Mouse (Mus musculus) testis, postnatal 14 days (tissue): ENCODE results near the gene Sdk2.

Source experiments
- DNase-seq: peaks from one replicate; pipeline ENCODE4 v3.0.0; 2021; ENCODE audit warnings: low spot score

Gene Sdk2

DNA sequence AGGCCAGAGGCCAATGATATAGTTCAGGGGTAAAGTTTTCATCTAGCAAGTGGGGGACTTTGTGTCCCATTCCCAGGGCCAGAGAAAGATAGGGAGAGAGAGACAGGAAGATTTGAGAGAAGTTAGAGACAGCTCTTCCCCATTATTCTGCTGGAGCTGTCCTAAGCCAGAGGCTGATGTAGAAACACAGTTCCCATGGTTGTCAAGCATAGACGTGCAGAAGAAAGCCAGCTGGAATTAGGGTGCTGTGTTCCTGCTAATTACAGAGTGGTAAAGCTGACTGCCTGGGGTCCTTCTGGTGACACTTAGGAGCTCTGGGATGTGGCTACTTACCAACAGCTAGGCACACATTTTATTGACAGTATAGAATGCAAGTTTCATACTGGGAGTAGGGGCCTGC, 277.7 kb downstream of the Sdk2 start:
- DNase-seq, result no peak

GRCm38 (mm10) chr11:113788183-113788789, 278.6 kb downstream of the Sdk2 start:
- no peak for DNase-seq

- no peak for DNase-seq
Observed at GRCm38 (mm10) chr11:113787432-113788182, 279.2 kb downstream of the Sdk2 start.

- DNase-seq, result no peak
Observed at GRCm38 (mm10) chr11:113787009-113787408, 279.8 kb downstream of the Sdk2 start.

DNA sequence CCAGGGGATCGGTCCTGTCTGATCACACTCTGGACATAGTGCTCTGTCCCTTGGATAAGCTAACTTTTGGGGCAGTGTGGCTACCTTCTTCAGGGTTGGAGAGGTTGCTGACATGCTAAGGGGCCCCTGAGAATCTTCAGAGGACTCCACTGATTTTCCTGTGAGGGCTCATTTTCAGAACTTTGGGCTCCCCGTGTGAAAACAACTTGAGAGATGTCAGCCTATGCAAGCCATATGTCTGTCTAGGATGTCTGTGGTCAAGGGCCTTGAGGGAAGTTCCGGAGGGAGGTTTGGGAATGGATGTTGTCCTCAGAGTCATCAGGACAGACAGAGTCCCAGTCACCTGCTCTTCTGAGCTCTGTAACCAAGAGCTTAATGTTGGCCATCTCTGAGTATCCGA, 280.5 kb downstream of the Sdk2 start:
- no peak for DNase-seq

DNA sequence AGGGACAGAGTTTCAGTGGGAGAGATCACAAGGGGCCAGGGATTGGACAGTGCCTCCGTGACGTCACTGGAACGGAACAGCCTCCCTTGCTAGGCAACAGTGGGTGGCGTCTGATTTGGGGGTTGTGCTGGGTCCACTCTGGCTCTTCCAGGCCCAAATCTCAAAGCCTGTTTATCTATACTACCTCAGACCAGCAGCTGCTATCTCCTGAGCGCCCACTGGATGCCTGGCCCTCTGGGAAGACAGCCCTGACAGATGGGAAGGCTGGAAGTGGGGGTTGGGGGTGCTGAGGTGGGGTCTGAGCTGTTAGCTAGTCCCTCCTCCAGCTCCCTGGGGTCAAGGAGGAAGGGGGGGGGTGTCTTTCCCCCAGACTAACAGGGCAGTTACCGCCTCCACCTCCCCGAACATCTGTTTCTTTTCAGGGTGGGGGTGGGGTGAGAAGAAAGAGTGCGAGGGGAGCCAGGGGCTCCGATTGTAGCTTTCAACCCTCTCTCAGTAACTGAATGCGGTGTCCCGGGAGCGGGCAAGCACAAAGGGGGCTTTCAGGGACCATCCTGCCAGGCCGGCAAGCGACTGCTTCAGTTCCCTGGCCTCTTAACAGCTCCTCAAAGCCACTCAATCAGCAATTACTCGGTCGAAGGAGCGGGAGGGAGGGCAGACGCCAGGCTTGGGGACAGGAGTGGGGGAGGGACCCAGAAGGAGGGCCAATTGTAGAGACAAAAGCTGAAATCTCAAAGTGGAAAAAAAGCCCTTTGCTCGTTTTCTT, 281.3 kb downstream of the Sdk2 start:
- peak; percentile 59 for DNase-seq

- DNase-seq, result no peak
Observed at GRCm38 (mm10) chr11:113784656-113785396, 282.0 kb downstream of the Sdk2 start.

DNA sequence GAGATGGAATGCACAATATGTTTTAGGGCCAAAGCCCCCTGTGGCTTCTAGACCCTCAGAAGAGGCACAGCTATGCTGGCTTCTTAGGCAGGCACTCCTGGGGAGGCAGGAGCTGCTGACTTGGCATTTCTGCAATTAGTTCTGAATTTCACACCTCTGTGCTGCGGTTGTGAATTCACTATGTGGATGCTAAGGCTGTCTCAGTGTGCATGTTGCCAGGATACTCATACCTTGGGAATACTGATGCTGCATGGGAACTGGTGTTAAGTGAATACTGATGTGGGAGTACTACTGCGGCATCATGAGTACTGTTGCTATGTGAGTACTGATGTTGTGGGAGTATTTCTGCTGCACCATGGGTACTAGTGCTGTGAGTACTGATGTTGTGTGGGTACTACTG, 284.4 kb downstream of the Sdk2 start:
- DNase-seq, result no peak

- no peak for DNase-seq
Observed at GRCm38 (mm10) chr11:113782006-113782405, 284.8 kb downstream of the Sdk2 start.

DNA sequence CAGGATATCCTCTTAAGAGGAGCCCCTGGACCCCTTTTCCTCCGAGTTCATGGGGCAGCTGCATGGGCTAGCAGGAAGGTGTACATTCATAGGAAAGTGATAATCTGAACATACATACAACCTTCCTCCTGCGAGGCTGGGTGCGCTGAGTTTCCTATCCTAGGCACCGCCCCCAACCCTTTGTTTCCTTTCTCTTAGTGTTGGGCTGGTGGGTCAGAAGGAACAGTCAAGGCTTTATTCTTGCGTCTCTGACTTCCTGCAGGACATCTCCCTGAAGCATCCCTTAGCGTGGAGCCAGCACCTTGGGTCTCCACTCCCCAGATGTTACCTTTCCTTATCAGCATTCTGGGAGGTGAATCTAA, 287.2 kb downstream of the Sdk2 start:
- no peak for DNase-seq

- peak; percentile 44 for DNase-seq
Observed at GRCm38 (mm10) chr11:113778733-113779679, 287.8 kb downstream of the Sdk2 start.

DNA sequence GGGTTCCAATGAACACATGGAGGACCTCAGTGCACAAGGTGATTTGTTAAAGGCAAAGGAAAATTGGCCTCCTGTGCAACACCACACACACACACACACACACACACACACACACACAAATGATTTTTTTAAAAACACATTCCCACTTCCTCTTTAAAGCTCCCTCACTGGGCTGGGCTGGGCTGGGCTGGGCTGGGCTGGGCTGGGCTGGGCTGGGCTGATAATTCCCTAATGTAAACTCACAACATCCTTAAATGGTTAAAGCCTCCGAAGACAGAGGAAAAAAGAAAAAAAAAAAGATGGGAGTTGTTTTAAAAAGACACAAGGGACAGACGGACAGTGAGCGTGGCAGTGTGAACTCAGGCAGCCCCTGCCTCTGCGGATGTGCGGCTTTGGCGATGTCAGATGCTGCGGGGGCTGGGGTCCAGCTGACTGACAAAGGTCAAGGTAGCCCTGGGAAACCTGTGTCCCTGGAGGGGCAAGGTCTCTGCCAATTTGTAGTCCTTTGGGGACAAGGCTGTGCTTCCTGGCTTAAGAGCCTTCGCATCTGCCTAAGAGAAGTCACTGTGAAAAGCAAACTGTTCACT, 288.9 kb downstream of the Sdk2 start:
- no peak for DNase-seq

GRCm38 (mm10) chr11:113776851-113777511, 289.9 kb downstream of the Sdk2 start:
- DNase-seq, result no peak

DNA sequence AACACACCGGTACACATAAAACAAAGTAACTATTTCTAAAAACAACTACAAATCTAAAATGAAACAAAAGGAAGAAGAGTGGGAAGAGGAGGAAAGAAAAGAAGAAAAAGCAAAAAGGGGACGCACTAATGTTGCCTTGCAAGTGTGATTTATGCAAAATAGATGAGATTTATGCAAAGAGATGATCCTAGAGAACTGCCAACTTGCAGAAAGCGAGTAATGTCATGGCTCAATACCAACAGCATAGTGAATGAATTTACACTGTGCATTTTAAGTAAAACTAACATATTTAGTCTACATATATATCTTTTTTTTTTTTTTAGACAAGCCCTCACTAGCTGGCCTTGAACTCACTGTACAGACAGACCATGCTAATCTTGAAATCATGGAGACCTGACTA, 292.1 kb downstream of the Sdk2 start:
- DNase-seq, result no peak

DNA sequence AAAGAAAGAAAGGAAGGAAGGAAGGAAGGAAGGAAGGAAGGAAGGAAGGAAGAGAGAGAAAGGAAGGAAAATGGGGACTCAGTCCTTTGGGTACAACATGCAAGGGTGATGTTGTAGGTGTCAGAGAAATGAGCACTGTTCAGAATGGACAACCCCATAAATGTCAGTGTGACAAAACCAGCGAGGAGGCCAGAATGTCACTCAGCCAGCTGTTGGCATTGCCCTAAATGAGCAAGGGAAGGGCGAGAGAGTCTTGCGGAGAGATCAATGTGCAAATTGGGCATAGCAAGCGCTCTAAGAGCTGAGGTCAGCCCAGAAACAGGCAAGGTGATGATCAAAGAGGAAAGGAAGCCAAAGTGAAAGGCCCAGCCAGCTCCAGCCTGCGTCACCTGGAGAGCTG, 293.7 kb downstream of the Sdk2 start:
- no peak for DNase-seq

GRCm38 (mm10) chr11:113771187-113771586, 295.7 kb downstream of the Sdk2 start:
- DNase-seq, result no peak

DNA sequence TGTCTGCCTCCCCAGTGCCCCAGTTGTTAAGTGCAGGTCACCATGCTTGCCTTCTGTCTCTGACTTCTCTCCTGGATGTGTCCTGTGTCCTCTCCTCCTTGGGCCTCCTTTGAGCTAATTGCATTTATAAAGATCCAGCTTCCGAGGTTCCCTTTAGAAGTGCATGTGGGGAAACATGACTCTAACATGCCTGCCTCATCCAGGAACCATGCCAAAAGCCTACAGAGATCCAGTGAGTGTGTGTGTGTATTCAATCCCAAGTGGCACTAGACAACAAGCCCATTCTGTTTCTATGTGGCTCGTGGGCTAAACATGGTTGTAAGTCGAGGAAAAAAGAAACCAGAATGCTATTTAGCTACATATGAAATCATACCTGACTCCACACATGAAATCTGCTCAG, 298.5 kb downstream of the Sdk2 start:
- DNase-seq, result no peak

GRCm38 (mm10) chr11:113767285-113767684, 299.6 kb downstream of the Sdk2 start:
- no peak for DNase-seq

DNA sequence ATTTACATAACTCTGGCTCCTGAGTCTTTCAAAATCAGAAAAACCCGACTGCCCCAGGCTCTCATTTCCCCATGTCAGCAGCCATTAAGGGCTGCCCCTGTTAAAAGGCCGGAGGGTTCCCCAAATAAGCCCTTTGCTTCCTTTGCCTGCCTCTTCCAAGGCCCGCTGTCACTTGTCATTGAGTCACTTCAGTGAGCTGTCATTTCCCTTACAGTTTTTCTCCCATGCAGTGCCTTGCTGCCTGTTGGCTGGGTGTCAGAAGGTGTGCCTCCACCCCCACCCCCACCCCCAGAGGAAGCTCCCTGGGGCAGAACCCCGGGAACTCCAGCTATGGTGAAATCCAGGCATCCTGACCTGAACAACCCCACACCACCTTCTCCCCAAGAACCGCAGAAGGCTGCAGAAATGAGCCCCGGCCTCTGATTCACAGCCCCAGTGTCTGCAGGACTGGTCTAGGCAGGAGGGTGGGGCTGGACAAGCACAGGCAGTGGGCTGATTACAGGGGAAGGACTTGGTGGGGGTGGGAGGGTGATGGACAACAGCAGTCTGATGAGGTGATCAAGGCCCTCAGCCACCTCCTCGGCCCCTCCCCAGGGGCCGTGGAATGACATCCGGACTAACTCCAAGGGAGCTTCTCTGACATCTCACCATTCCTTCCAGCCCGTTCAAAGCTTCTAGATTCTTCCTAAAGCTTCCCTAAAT, 300.4 kb downstream of the Sdk2 start:
- DNase-seq, result no peak
